Mouse (Mus musculus): ENCODE data around the gene Aprt.
"Not testable (repeated sequence)": the region's sequence is repeated elsewhere in the genome, so short reads cannot be mapped to it uniquely, and the experiment has no call there.

The Aprt gene

GRCm38 (mm10) chr8:122586171-122586570 is 9.5 kb upstream of the Aprt start:
- in situ Hi-C loops (cut with MseI, MboI): no loop called here

DNA sequence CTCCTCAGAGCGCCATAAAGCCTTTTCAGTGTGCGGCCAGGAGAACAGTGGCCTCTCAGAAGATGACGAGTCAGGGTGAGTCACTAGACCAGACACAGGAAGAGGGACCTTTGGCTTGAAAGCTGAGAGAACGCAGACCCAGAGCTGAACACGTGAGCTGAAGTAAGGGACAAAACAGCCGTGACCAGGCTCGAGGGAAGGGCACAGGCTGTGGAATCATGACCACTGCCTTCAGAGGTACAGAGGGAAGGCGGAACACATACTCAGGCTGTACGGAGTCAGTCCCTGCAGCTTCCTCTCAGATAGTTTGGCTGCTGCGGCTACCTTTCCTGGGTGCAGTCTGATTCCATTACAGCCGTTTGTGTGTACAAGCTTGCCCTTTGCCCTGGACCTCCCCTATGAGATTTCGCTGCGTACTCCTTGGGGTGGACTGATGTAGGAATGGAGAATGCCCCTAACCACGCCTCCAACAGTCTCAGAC is 8.7 kb upstream of the Aprt start:
- in situ Hi-C loops (cut with MseI, MboI): no loop called here

- in situ Hi-C loops (cut with MseI, MboI): no loop called here
Observed at GRCm38 (mm10) chr8:122584981-122585380, 8.3 kb upstream of the Aprt start.

- in situ Hi-C loops (cut with MseI, MboI): no loop called here
Observed at GRCm38 (mm10) chr8:122580926-122581325, 4.2 kb upstream of the Aprt start.

DNA sequence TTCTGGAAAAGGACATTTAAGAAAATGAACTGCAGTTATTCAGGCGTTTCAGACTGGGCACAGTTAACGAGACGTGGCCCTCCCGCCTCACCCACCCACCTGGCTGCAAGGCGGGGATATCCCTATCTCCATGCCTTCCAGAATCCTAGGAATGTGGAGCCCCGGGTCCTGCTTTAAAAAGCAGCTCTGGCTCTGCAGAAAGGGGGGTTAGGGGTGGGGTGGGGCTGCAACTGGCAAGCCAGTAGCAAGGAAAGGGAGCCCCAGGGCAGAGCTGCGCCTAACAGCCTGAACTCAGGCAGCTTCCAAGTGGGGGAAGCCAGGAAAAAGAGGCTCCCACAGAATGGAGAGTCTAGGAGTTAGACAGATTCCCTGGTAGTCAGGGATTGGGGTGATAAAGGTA is 2.5 kb upstream of the Aprt start:
- in situ Hi-C loops (cut with MseI, MboI): no loop called here

GRCm38 (mm10) chr8:122577116-122577515 is 407 bp upstream of the Aprt start:
- in situ Hi-C loops (cut with MseI, MboI): no loop called here

DNA sequence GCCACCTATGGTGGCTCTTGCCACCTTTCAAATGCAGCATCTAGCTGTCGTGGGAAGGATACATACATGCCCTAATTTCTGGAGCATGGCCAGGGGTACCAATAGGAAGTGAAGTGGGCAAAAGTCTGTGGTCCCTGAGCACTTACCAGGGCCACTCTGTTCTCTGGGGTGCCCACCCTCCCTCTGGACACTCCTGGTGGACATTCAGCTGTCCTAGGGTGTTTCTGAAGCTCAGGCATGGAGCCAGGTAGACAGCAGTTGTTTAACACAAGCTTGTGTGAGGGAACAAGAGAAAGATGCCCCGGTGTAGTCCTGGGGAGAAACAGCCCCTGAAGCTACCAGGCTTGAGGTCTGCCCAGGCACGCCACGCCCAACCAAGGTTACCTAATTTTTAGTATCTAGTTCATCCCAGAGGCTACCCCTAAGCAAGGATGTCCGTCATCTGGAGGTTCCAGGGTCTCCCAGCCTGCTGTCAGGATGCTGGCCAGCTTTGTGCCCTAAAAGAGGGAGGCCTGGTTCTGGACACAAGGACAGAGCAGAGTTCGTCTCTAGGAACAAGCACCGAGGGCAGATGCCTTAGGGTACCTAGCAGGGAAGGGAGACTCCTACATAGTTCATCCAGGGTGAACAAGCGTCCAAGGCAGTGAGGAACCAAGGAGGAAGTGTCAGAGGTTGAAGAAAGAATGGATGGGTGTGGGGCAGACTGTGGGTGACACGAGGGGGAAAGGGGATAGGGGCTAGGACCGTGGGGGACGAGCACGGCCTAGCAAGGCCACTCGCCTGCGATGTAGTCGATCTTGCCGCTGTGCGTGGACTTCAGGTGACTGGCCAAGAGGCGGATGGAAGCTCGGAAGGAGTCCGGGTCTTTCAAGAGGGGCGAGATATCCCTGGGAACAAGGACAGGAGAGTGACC is 718 bp downstream of the Aprt start:
- in situ Hi-C loops (cut with MseI, MboI): no loop called here

- in situ Hi-C loops (cut with MseI, MboI): no loop called here
Observed at GRCm38 (mm10) chr8:122575286-122575685, 1.4 kb downstream of the Aprt start.

DNA sequence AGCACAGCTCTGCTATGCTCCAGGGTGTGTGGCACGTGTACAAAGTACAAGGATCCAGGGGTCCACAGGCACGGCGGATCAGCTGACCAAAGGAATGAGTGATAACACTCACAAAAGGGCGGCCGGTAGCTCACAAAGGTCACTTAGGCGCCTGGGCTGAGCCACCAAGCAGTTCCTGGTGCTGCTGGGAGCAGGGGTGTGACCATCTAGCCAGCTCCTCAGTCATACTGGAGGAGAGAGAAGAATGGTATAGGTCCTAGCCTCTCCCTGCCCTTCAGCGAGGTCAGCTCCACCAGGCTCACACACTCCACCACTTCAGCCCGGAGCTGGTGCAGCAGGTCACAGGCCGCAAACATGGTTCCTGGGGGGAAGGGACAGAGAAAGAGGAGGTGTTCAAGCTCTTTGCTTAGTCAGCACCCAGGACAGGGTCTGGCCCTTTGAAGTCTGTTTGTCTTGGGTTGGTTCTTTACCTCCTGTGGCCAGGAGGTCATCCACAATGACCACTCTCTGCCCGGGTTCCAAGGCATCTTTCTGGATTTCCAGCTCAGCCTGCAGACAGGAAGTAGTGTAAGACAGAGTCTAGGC is 1.9 kb downstream of the Aprt start:
- in situ Hi-C loops (cut with MseI, MboI): no loop called here

DNA sequence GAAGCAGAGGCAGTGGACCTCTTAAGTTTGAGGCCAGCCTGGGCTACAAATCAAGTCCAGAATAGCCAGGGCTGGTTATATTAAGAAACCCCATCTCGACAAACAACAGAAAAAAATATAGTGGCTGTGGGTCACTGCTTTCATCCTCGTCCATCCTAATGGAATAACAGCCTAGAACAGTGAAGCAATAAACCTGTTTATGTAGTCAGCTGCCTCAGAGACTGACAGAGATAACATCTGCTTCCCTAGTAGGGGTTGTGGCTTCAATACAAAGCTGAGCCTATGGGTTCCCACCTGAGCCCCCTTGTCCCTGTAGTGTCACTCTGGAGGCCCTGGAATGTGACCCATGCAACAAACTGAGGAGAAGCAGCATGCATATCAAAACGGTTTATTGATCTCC is 2.4 kb downstream of the Aprt start:
- in situ Hi-C loops (cut with MseI, MboI): no loop called here

DNA sequence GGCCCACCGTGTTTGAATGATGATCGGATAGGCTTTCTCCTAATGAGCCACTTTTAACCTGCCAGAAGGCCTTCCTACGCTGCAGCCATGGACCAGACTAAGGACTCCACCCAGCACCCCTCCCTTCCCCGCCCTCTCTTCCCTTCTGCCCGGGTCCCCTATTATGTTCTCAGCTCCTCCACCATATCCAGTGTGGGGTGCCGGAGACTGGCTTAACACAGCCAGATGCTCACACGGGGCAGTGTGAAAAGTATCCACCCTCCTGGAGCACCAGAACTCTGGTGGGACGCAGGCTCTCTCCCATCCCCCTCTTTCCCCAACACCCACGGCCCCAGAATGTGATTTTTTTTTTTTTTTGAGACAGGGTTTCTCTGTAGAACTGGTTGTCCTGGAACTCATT is 3.1 kb downstream of the Aprt start:
- in situ Hi-C loops (cut with MseI, MboI): no loop called here

DNA sequence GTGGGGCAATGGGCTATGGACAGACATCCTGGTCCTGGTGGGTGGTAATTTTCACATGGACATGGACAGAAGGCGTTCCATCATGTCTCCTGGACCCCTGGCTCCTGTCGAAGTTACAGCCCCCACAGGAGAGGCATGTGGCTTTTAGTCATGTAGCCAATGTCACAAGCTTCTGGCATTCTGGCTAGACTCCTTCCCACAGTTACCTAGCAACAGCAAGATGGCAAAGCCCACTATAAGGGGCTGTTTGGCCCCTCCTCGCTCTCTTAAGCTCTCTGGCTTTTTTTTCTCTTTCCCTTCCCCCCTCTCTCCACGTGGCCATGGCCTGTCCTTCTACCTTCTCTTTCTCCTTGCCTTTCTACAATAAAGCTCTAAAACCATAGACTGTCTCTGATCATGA is 3.5 kb downstream of the Aprt start:
- in situ Hi-C loops (cut with MseI, MboI): not testable (repeated sequence)

DNA sequence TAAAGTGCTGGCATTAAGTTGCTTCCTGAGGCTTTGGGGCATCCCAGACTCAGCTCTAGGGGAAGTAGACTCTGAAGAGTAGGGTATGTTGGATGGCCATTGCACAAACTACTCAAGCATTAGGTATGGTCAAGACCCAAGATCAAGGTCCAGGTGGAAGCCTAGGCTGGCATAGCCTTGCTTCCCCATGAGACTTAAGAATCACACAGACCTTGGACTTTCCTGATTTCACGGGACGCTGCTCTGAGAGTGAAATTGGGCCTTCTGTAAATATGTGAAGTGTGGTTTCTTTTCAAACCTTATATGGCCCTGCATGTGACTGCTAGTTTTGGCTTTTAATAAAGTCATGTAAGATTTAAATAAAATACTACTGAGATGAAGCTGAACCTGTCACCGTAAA is 4.0 kb downstream of the Aprt start:
- in situ Hi-C loops (cut with MseI, MboI): no loop called here

GRCm38 (mm10) chr8:122571750-122572267 is 4.9 kb downstream of the Aprt start:
- in situ Hi-C loops (cut with MseI, MboI): no loop called here

GRCm38 (mm10) chr8:122571153-122571552 is 5.6 kb downstream of the Aprt start:
- in situ Hi-C loops (cut with MseI, MboI): no loop called here

- in situ Hi-C loops (cut with MseI, MboI): no loop called here
Observed at GRCm38 (mm10) chr8:122569996-122570395, 6.7 kb downstream of the Aprt start.

- in situ Hi-C loops (cut with MseI, MboI): no loop called here
Observed at GRCm38 (mm10) chr8:122569329-122569728, 7.4 kb downstream of the Aprt start.

- in situ Hi-C loops (cut with MseI, MboI): no loop called here
Observed at GRCm38 (mm10) chr8:122568881-122569309, 7.8 kb downstream of the Aprt start.

DNA sequence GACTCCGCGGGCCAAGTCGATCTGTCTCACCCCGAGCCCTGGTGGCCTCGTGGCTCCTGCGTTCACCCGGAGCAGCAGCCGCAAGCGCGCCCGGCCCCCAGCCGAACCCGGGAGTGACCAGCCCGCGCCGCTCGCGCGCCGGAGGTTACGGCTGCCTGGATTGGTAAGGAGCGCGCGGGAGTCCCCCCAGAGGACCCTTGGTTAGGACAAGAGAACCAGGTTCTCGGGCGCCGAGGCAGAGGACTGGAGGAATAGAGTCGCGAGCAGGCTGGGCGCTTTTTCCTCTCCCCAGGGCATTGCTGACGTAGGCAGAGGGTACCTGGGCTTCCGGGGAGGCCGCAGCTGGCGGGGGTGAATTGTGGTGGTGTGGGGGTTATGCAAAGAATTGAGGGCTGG is 8.6 kb downstream of the Aprt start:
- in situ Hi-C loops (cut with MseI, MboI): no loop called here

GRCm38 (mm10) chr8:122567361-122568108 is 9.2 kb downstream of the Aprt start, which contains the start of gene Cdt1:
TSS of gene Cdt1 (plus strand) at chr8:122568015.
- in situ Hi-C loops (cut with MseI, MboI): no loop called here

DNA sequence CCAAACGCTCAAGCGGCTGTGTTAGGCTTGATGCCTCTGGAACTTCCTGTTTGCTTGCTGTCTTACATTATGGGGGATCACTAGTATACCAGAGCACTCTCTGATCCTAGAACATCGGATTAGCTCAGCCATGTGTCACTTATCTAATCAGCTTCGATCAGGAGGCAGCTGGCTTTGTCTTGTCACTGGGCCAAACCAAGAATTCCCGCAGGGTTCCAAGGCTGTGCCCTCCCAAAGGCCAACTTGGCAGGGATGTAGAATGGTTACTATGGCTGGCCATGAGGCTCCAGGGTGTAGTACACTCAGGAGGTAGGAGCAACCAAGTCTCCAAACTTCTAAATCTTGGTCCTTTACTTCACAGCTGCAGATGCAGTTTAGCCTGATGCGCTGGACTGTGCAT is 9.9 kb downstream of the Aprt start:
- in situ Hi-C loops (cut with MseI, MboI): no loop called here

Data from mouse trophoblast stem cell (cell line).